Mouse (Mus musculus): Measurements from ENCODE around the gene Tada3.
"Not testable (repeated sequence)": the region's sequence is repeated elsewhere in the genome, so short reads cannot be mapped to it uniquely, and the experiment has no call there.

The Tada3 gene

GRCm38 (mm10) chr6:113342297-113342696 is 35.4 kb downstream of the Tada3 start:
- DNase-seq (ENCODE audit: low read depth), result no peak

GRCm38 (mm10) chr6:113341574-113341973 is 36.1 kb downstream of the Tada3 start:
- DNase-seq (ENCODE audit: low read depth), result no peak

- DNase-seq (ENCODE audit: low read depth), result no peak
Measured at GRCm38 (mm10) chr6:113336852-113337620, 40.6 kb downstream of the Tada3 start.

GRCm38 (mm10) chr6:113334216-113334615 is 43.5 kb downstream of the Tada3 start:
- no peak for DNase-seq (ENCODE audit: low read depth)

- no peak for DNase-seq (ENCODE audit: low read depth)
Measured at GRCm38 (mm10) chr6:113333137-113333950, 44.3 kb downstream of the Tada3 start.

GRCm38 (mm10) chr6:113332734-113333133 is 44.9 kb downstream of the Tada3 start:
- DNase-seq (ENCODE audit: low read depth), result not testable (repeated sequence)

- DNase-seq (ENCODE audit: low read depth), result no peak
Measured at GRCm38 (mm10) chr6:113331721-113332120, 46.0 kb downstream of the Tada3 start.

- peak; percentile 57 for DNase-seq (ENCODE audit: low read depth)
Measured at GRCm38 (mm10) chr6:113330547-113330946, 47.1 kb downstream of the Tada3 start.

- no peak for DNase-seq (ENCODE audit: low read depth)
Measured at GRCm38 (mm10) chr6:113329396-113329795, 48.3 kb downstream of the Tada3 start.

GRCm38 (mm10) chr6:113326533-113327315 is 51.0 kb downstream of the Tada3 start, which contains the start of gene Ogg1:
TSS of gene Ogg1 (plus strand) at chr6:113326972.
- peak; percentile 97 for DNase-seq (ENCODE audit: low read depth)

Data from naive thymus-derived CD4-positive, alpha-beta T cell, adult 2 months (primary cell).